Mouse (Mus musculus) kidney, embryonic 14.5 days (tissue): ENCODE results near the gene Galnt14. TPM values are rescaled to one million over a fixed set of nuclear protein-coding genes. Genes with fewer than 3 reads are reported as not detected.

Experiments used
- polyA plus RNA-seq: library from polyadenylated mRNA; unstranded; fragments of >200 nt; fragmentation: Nextera tagmentation; extraction: Ambion mirVana; gene quantifications from 2 replicates; pipeline ENCODE4 v1.2.1, GENCODE M21; 2014

The Galnt14 gene
- polyA plus RNA-seq, 1 experiment from 2014 or later, result 9.7 TPM

Other genes starting within 250 kb of the Galnt14 start
- 9.4 and 11.4 TPM in 2 replicates for gene Ehd3, start 93.7 kb upstream of the Galnt14 start, polyA plus RNA-seq
- 0.97 and 1.1 TPM in 2 replicates for gene Xdh, start 239.7 kb upstream of the Galnt14 start, polyA plus RNA-seq